Mouse (Mus musculus): ENCODE results near the gene Dnah12. TPM values are rescaled to one million over a fixed set of nuclear protein-coding genes. Genes with fewer than 3 reads are reported as not detected.

Gene Dnah12
- polyA plus RNA-seq, 1 experiment from 2014 or later = not detected

DNA sequence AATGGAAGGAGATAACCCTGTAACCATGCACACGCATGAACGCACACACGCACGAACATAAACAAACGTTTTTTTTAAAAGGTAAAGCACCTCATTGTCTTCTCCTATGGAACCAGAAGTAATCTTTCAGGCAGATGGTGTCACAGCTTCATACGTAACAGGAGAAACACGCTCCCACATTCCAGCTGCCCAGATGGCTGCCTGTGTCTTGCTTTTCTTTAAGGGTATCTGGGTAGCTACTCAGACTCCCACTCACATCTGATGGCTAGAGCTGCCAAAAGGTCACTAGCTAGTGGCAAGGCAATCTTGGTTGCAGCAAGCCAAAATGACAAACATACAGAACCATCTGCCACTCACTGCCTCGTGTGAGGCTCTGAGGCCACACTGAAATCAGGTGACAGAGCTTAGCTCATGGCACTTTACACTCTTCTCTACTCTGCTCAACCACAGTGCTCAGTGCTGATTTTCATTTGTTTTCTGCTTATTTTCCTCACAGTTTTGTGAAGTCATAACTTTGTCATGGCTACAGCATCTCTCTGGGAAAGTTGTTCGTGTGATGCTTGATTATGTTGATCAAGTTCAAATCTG lies 220.7 kb downstream of the Dnah12 start:
- Histone ChIP-seq H3K4me1 (ENCODE audit: control insufficient read depth, insufficient read depth, low read length) (no peaks in the 10 kb centered on the region), H3K9ac (replicated peaks; ENCODE audit: low read length) (no peak overlapping the region), H3K36me3 (replicated peaks; ENCODE audit: control insufficient read depth, insufficient read depth, low read depth, low read length) (no peaks in the 10 kb centered on the region), H3K4me2 (ENCODE audit: low read depth, low read length) (no peak overlapping the region), H3K9me3 (replicated peaks; ENCODE audit: control insufficient read depth, low read length) (no peaks in the 10 kb centered on the region), H3K27me3 (ENCODE audit: control insufficient read depth, insufficient read depth, low read length) (no peaks in the 10 kb centered on the region), H3K4me3 (ENCODE audit: low read depth, low read length) (no peak overlapping the region), H3K27ac (replicated peaks; ENCODE audit: low read depth, low read length) (no peak overlapping the region)
- DNase-seq (ENCODE audit: low spot score) (no peak), ATAC-seq (replicated peaks; ENCODE audit: insufficient number of reproducible peaks, low FRiP score, low TSS enrichment, low read depth) (no peak)
- WGBS = 77% methylated on average over 9 of the region's 9 CpGs

DNA sequence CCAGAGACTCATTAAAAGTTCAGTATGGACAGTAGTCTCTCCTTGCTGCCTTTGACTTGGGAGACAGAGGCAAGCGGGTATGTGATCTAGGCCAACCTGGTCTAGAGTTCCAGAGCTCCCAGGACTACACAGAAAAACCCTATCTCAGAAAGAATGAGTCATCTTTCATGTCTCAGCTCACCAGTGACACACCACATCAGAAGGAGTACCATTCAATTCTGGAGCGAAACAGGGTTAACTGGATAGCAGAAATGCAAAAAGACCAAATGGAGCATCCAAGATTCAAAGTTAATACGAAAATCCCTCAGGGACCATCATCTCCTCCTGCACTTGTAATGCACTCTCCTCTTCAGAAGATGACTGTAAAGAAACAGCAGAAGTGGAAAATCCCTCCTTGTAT lies 226.2 kb downstream of the Dnah12 start:
- Histone ChIP-seq H3K9ac (replicated peaks; ENCODE audit: low read length) (no peak overlapping the region), H3K4me3 (ENCODE audit: low read depth, low read length) (no peak overlapping the region), H3K36me3 (replicated peaks; ENCODE audit: control insufficient read depth, insufficient read depth, low read depth, low read length) (no peaks in the 10 kb centered on the region; the same call in 1 of the 2 replicates), H3K4me1 (ENCODE audit: control insufficient read depth, insufficient read depth, low read length) (no peaks in the 10 kb centered on the region), H3K9me3 (replicated peaks; ENCODE audit: control insufficient read depth, low read length) (no peaks in the 10 kb centered on the region), H3K27ac (replicated peaks; ENCODE audit: low read depth, low read length) (no peak overlapping the region), H3K27me3 (ENCODE audit: control insufficient read depth, insufficient read depth, low read length) (no peaks in the 10 kb centered on the region), H3K4me2 (ENCODE audit: low read depth, low read length) (no peak overlapping the region)
- 94% methylated on average over 3 of the region's 3 CpGs for WGBS
- no peak for DNase-seq (ENCODE audit: low spot score)
- no peak for ATAC-seq (replicated peaks; ENCODE audit: insufficient number of reproducible peaks, low FRiP score, low TSS enrichment, low read depth)

DNA sequence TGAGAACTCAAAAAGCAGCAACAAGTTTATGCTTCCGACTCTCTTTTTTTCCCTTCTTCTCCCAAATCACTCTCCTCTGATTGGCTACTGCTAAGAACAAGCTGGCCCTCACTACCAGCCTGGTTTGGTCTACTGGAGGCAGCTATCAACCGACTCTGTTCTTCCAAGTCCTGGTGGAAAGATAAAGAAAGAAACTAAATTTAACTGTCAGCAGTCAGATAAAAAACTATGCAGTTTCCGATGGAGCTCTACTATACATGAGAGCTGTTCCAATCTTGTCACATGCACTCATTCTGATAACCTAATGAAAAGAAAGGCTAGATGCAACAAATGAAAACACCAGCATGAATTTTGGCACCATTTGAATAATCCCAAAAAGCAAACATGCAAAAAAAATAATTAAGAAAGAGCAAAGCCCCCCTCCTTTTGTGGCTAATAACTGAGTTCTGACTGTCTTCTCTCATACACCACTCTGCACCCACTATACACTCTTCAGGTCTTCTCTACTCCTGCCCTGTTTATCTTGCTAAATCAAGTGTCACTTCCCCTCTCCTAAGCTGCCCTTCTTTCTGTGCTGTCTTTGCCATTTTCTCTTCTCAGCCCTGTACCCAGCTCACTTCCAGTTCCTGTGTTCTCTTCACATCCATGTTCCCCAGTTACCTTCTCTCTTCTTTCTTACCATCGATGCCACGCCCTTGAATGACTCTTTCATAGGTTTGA lies 230.8 kb downstream of the Dnah12 start:
- Histone ChIP-seq H3K4me3 (ENCODE audit: low read depth, low read length) (no peak overlapping the region), H3K9me3 (replicated peaks; ENCODE audit: control insufficient read depth, low read length) (no peaks in the 10 kb centered on the region), H3K27me3 (ENCODE audit: control insufficient read depth, insufficient read depth, low read length) (no peaks in the 10 kb centered on the region), H3K27ac (replicated peaks; ENCODE audit: low read depth, low read length) (no peak overlapping the region), H3K4me1 (ENCODE audit: control insufficient read depth, insufficient read depth, low read length) (no peaks in the 10 kb centered on the region), H3K9ac (replicated peaks; ENCODE audit: low read length) (no peak overlapping the region), H3K4me2 (ENCODE audit: low read depth, low read length) (no peak overlapping the region), H3K36me3 (replicated peaks; ENCODE audit: control insufficient read depth, insufficient read depth, low read depth, low read length) (no peaks in the 10 kb centered on the region; the same call in 1 of the 2 replicates)
- DNase-seq (ENCODE audit: low spot score) (no peak), ATAC-seq (replicated peaks; ENCODE audit: insufficient number of reproducible peaks, low FRiP score, low TSS enrichment, low read depth) (no peak)
- WGBS = 90% methylated on average over 5 of the region's 5 CpGs

DNA sequence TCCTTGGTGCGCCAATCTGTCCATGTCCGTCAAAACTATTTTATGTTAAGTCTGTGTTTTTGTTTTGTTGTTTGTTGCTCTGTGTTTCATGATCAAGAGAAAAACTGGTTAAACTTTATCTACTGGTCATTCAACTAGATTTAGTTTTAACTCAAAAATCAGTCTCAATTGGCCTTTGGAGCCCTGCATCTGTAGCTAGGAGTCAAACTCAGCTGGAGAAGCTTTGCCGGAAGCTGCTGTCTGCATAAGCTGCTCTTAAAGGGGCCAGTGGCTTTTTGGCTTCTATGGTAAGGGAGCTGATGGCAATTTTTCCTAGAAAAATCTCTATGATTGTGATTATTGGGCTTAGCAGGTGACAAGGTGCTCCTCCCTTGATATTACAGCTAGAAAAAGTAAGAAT lies 241.8 kb downstream of the Dnah12 start:
- no peak for DNase-seq (ENCODE audit: low spot score)
- H3K9me3 ChIP-seq (replicated peaks; ENCODE audit: control insufficient read depth, low read length) = no peaks in the 10 kb centered on the region
- no peaks in the 10 kb centered on the region for H3K36me3 ChIP-seq (replicated peaks; ENCODE audit: control insufficient read depth, insufficient read depth, low read depth, low read length)
- H3K4me2 ChIP-seq (ENCODE audit: low read depth, low read length) = no peak overlapping the region
- no peaks in the 10 kb centered on the region for H3K27me3 ChIP-seq (ENCODE audit: control insufficient read depth, insufficient read depth, low read length)
- H3K9ac ChIP-seq (replicated peaks; ENCODE audit: low read length) = no peak overlapping the region
- no peaks in the 10 kb centered on the region for H3K4me1 ChIP-seq (ENCODE audit: control insufficient read depth, insufficient read depth, low read length)
- H3K27ac ChIP-seq (replicated peaks; ENCODE audit: low read depth, low read length) = no peak overlapping the region
- H3K4me3 ChIP-seq (ENCODE audit: low read depth, low read length) = no peak overlapping the region
- WGBS = 93% methylated on average over 3 of the region's 3 CpGs
- no peak for ATAC-seq (replicated peaks; ENCODE audit: insufficient number of reproducible peaks, low FRiP score, low TSS enrichment, low read depth)

DNA sequence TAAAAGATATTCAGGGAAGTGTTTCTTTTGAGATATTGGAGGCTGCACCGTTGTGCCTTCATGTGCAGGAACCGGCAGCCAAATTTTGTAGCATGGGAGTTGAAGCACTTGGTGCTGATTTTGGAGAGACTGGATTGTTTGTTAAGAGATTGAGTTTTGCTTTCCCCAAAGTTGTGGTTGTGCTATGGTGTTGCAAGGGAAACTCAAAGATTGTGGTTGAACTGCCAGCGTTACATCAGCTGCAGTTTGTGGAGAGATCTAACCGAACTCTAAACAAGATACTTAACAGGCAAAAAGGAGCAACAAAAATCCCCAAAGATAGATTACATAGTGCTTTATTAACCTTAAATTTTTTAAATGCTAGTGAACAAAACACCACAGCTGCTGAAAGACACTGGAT lies 242.5 kb downstream of the Dnah12 start:
- H3K4me3 ChIP-seq (ENCODE audit: low read depth, low read length) = no peak overlapping the region
- no peak for DNase-seq (ENCODE audit: low spot score)
- no peak overlapping the region for H3K4me2 ChIP-seq (ENCODE audit: low read depth, low read length)
- no peaks in the 10 kb centered on the region for H3K36me3 ChIP-seq (replicated peaks; ENCODE audit: control insufficient read depth, insufficient read depth, low read depth, low read length)
- H3K27ac ChIP-seq (replicated peaks; ENCODE audit: low read depth, low read length) = no peak overlapping the region
- H3K9me3 ChIP-seq (replicated peaks; ENCODE audit: control insufficient read depth, low read length) = no peaks in the 10 kb centered on the region
- ATAC-seq (replicated peaks; ENCODE audit: insufficient number of reproducible peaks, low FRiP score, low TSS enrichment, low read depth) = no peak
- H3K27me3 ChIP-seq (ENCODE audit: control insufficient read depth, insufficient read depth, low read length) = no peaks in the 10 kb centered on the region
- WGBS = 93% methylated on average over 4 of the region's 4 CpGs
- no peak overlapping the region for H3K9ac ChIP-seq (replicated peaks; ENCODE audit: low read length)
- H3K4me1 ChIP-seq (ENCODE audit: control insufficient read depth, insufficient read depth, low read length) = no peaks in the 10 kb centered on the region

Small RNAs within 50 kb of the gene (microRNA-seq; reads per million reads assigned to microRNA genes)
- not detected for gene Mir7672 (ENCODE audit: borderline number of aligned reads)

Other genes starting within 250 kb of the Dnah12 start
- gene Slmap, start 158.3 kb upstream of the Dnah12 start, polyA plus RNA-seq (2014; fragmentation: Nextera tagmentation; extraction: Ambion mirVana) = 21.5 and 22.3 TPM in 2 replicates
- gene Dennd6a, start 119.4 kb upstream of the Dnah12 start, polyA plus RNA-seq (2014; fragmentation: Nextera tagmentation; extraction: Ambion mirVana) = 35.1 and 42.1 TPM in 2 replicates
- gene Arf4, start 55.2 kb upstream of the Dnah12 start, polyA plus RNA-seq (2014; fragmentation: Nextera tagmentation; extraction: Ambion mirVana) = 611 and 662 TPM in 2 replicates
- gene Pde12, start 23.4 kb upstream of the Dnah12 start, polyA plus RNA-seq (2014; fragmentation: Nextera tagmentation; extraction: Ambion mirVana) = 12.4 and 13.4 TPM in 2 replicates
- gene Asb14, start 201.3 kb downstream of the Dnah12 start, polyA plus RNA-seq (2014; fragmentation: Nextera tagmentation; extraction: Ambion mirVana) = not detected in 2 replicates

All from embryonic facial prominence, embryonic 11.5 days (tissue).